Mouse (Mus musculus): Measurements from ENCODE around the gene Ccdc153. TPM values are rescaled to one million over a fixed set of nuclear protein-coding genes. Genes with fewer than 3 reads are reported as not detected.

The Ccdc153 gene
- total and polyA plus RNA-seq, 2 experiments from 2014 or later, result not detected

DNA sequence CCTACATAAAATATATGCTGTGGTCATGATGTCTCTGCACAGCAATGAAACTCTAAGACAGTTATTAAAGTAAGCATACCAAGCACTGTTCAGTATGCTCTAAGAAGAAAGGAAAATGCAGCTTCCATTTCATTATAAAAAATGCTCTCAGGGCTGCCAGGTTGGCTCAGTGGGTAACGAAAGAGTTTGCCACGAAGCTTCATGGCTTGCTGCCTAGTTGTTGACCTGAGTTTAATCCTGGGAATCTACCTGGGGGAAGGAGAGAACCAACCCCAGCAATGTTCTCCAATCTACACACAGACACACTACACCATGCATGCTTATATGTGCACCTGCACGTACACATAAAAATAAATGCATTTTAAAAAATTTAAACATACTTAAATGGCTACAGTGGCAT, 41.3 kb upstream of the Ccdc153 start:
- WGBS, result 89% methylated on average over 3 of the region's 3 CpGs
- Histone ChIP-seq H3K27ac (ENCODE audit: low read depth) (no peak overlapping the region), H3K9ac (replicated peaks; ENCODE audit: low read depth, low read length) (no peak overlapping the region), H3K4me1 (ENCODE audit: control insufficient read depth, insufficient read depth) (peaks cover 5% of the 10 kb centered on the region), H3K4me3 (ENCODE audit: low read depth, low read length) (no peak overlapping the region), H3K27me3 (ENCODE audit: control insufficient read depth, insufficient read depth, low read length) (no peaks in the 10 kb centered on the region), H3K9me3 (replicated peaks; ENCODE audit: control insufficient read depth, low read length) (no peaks in the 10 kb centered on the region), H3K4me2 (ENCODE audit: low read depth, low read length) (no peak overlapping the region), H3K36me3 (replicated peaks; ENCODE audit: control insufficient read depth, insufficient read depth, low read length) (peaks cover 46% of the 10 kb centered on the region)
- DNase-seq (ENCODE audit: low spot score), result no peak
- ATAC-seq (ENCODE audit: insufficient read depth, low read depth), result no peak
- no peak for TF ChIP-seq EP300 (IDR thresholded peaks at IDR 0.05; ENCODE audit: low read depth)
- no peak for TF ChIP-seq CTCF (IDR thresholded peaks at IDR 0.05; ENCODE audit: low read depth)

DNA sequence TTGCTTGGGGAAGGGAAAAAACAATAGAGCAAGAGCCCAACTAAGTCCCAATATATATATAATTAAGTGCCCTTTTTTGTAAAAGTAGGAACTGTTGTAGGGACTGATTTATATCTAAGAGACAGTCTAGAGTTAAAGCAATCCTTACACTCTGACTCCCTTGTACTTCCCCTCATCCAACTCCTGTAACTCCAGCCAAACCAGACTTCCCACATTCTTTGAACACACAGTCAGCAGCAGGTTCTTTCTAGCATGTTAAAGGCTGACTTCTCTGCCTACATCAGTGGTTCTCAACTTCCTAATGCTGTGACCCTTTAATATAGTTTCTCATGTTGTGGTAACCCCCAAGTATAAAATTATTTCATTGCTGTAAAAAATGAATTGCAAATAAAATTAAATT, 40.9 kb upstream of the Ccdc153 start:
- no peak for TF ChIP-seq CTCF (IDR thresholded peaks at IDR 0.05; ENCODE audit: low read depth)
- TF ChIP-seq EP300 (IDR thresholded peaks at IDR 0.05; ENCODE audit: low read depth), result no peak
- H3K9me3 ChIP-seq (replicated peaks; ENCODE audit: control insufficient read depth, low read length), result no peaks in the 10 kb centered on the region
- H3K36me3 ChIP-seq (replicated peaks; ENCODE audit: control insufficient read depth, insufficient read depth, low read length), result peaks cover 46% of the 10 kb centered on the region
- H3K4me1 ChIP-seq (ENCODE audit: control insufficient read depth, insufficient read depth), result 0 out of 2 replicates have a peak, but pooled peaks cover 1% of the 10 kb centered on the region
- H3K27ac ChIP-seq (ENCODE audit: low read depth), result no peak overlapping the region
- no peak overlapping the region for H3K4me2 ChIP-seq (ENCODE audit: low read depth, low read length)
- DNase-seq (ENCODE audit: low spot score) (no peak), ATAC-seq (ENCODE audit: insufficient read depth, low read depth) (no peak)
- H3K9ac ChIP-seq (replicated peaks; ENCODE audit: low read depth, low read length), result no peak overlapping the region
- no peaks in the 10 kb centered on the region for H3K27me3 ChIP-seq (ENCODE audit: control insufficient read depth, insufficient read depth, low read length)
- no peak overlapping the region for H3K4me3 ChIP-seq (ENCODE audit: low read depth, low read length)

DNA sequence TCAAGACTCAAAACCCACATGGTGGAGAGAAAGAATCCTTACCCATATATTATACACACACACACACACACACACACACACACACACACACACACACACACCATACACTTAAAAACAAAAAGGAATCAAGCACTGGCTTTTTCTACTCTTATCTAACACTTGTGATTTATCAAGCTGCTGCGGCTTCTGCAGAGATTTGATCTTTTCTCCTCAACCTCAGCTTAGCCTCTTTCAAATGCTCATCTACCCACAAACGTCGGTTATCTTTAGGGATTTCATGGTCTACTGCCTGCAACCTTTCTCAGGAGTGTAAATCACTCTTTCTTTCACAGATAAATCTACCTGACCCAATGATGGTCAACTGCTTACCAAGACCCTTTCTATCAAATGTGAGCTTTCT, 40.0 kb upstream of the Ccdc153 start:
- Histone ChIP-seq H3K4me2 (ENCODE audit: low read depth, low read length) (no peak overlapping the region), H3K36me3 (replicated peaks; ENCODE audit: control insufficient read depth, insufficient read depth, low read length) (peaks cover 42% of the 10 kb centered on the region), H3K27me3 (ENCODE audit: control insufficient read depth, insufficient read depth, low read length) (no peaks in the 10 kb centered on the region), H3K4me1 (ENCODE audit: control insufficient read depth, insufficient read depth) (no peaks in the 10 kb centered on the region), H3K9me3 (replicated peaks; ENCODE audit: control insufficient read depth, low read length) (no peaks in the 10 kb centered on the region), H3K9ac (replicated peaks; ENCODE audit: low read depth, low read length) (no peak overlapping the region), H3K4me3 (ENCODE audit: low read depth, low read length) (no peak overlapping the region), H3K27ac (ENCODE audit: low read depth) (no peak overlapping the region)
- no peak for TF ChIP-seq CTCF (IDR thresholded peaks at IDR 0.05; ENCODE audit: low read depth)
- no peak for TF ChIP-seq EP300 (IDR thresholded peaks at IDR 0.05; ENCODE audit: low read depth)
- 65% methylated on average over 3 of the region's 3 CpGs for WGBS
- ATAC-seq (ENCODE audit: insufficient read depth, low read depth) (no peak), DNase-seq (ENCODE audit: low spot score) (no peak)

DNA sequence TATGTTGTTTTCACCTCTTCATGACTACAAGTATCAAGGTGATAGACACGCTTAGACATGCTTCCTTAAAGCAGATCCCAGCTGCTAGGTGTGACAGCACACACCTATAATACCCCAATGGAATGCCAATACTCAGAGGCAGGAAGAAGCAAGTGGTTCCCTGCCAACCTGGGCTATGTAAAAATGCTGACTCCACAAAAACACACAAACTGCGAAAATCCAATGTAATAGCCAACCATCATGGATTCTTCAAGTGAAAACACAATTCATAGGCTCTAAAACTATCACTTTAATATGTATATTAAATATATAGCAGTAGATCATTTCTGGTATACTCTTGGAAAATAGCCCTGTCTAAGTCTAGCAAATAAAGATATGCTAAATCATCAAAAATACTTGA, 32.6 kb upstream of the Ccdc153 start:
- peaks cover 4% of the 10 kb centered on the region; the same call in 1 of the 2 replicates for H3K36me3 ChIP-seq (replicated peaks; ENCODE audit: control insufficient read depth, insufficient read depth, low read length)
- H3K9ac ChIP-seq (replicated peaks; ENCODE audit: low read depth, low read length), result no peak overlapping the region
- no peak for TF ChIP-seq EP300 (IDR thresholded peaks at IDR 0.05; ENCODE audit: low read depth)
- TF ChIP-seq CTCF (IDR thresholded peaks at IDR 0.05; ENCODE audit: low read depth), result no peak
- no peaks in the 10 kb centered on the region for H3K4me1 ChIP-seq (ENCODE audit: control insufficient read depth, insufficient read depth)
- ATAC-seq (ENCODE audit: insufficient read depth, low read depth) (no peak), DNase-seq (ENCODE audit: low spot score) (no peak)
- H3K27ac ChIP-seq (ENCODE audit: low read depth), result no peak overlapping the region
- no peaks in the 10 kb centered on the region for H3K9me3 ChIP-seq (replicated peaks; ENCODE audit: control insufficient read depth, low read length)
- no peaks in the 10 kb centered on the region for H3K27me3 ChIP-seq (ENCODE audit: control insufficient read depth, insufficient read depth, low read length)
- no peak overlapping the region for H3K4me2 ChIP-seq (ENCODE audit: low read depth, low read length)
- H3K4me3 ChIP-seq (ENCODE audit: low read depth, low read length), result no peak overlapping the region
- 89% methylated on average over 2 of the region's 2 CpGs for WGBS

DNA sequence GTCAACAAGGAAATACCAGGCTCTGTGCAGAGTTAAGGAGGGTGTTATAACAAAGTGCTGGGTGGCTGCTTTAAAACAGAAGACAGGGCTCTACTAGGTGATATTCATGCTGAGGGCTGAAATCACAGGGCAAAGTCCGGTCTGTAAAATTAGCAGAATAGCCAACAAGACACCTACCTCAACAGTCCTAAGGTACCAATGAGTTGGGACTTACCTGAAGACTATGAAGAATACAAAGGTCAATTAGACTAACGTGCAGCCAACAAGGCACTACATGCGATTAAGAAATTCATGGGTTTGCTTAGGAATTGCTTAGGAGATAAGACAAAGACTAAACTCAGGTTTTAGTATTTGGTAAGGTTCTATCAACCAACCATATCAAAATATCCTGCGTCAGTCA, 31.1 kb upstream of the Ccdc153 start:
- no peak overlapping the region for H3K9ac ChIP-seq (replicated peaks; ENCODE audit: low read depth, low read length)
- H3K9me3 ChIP-seq (replicated peaks; ENCODE audit: control insufficient read depth, low read length), result no peaks in the 10 kb centered on the region
- H3K27me3 ChIP-seq (ENCODE audit: control insufficient read depth, insufficient read depth, low read length), result no peaks in the 10 kb centered on the region
- peaks cover 4% of the 10 kb centered on the region; the same call in 1 of the 2 replicates for H3K36me3 ChIP-seq (replicated peaks; ENCODE audit: control insufficient read depth, insufficient read depth, low read length)
- DNase-seq (ENCODE audit: low spot score) (no peak), ATAC-seq (ENCODE audit: insufficient read depth, low read depth) (no peak)
- H3K4me2 ChIP-seq (ENCODE audit: low read depth, low read length), result no peak overlapping the region
- H3K4me3 ChIP-seq (ENCODE audit: low read depth, low read length), result no peak overlapping the region
- H3K4me1 ChIP-seq (ENCODE audit: control insufficient read depth, insufficient read depth), result no peaks in the 10 kb centered on the region
- 89% methylated on average over 4 of the region's 4 CpGs for WGBS
- TF ChIP-seq CTCF (IDR thresholded peaks at IDR 0.05; ENCODE audit: low read depth), result no peak
- no peak for TF ChIP-seq EP300 (IDR thresholded peaks at IDR 0.05; ENCODE audit: low read depth)
- H3K27ac ChIP-seq (ENCODE audit: low read depth), result no peak overlapping the region

DNA sequence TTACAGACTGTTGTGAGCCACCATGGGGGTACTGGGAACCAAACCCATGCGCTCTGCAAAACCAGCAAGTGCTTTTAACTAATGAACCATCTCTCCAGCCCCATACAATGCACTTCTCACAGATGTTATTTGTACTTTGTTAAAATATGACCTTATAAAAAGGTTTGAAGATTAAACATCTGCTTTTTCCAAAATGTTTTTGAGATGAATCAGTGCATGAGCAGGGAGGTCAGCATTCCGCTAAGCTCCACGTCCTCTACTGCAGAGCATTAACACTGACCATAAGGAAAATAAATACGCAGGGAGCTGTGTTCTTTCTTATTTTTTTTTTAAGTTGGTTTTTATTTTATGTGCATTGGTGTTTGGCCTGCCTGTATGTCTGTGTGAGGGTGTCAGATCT, 28.1 kb upstream of the Ccdc153 start:
- H3K4me3 ChIP-seq (ENCODE audit: low read depth, low read length), result no peak overlapping the region
- WGBS, result 87% methylated on average over 4 of the region's 4 CpGs
- TF ChIP-seq EP300 (IDR thresholded peaks at IDR 0.05; ENCODE audit: low read depth), result no peak
- no peak for TF ChIP-seq CTCF (IDR thresholded peaks at IDR 0.05; ENCODE audit: low read depth)
- H3K36me3 ChIP-seq (replicated peaks; ENCODE audit: control insufficient read depth, insufficient read depth, low read length), result peaks cover 4% of the 10 kb centered on the region; the same call in 1 of the 2 replicates
- no peaks in the 10 kb centered on the region for H3K4me1 ChIP-seq (ENCODE audit: control insufficient read depth, insufficient read depth)
- no peak overlapping the region for H3K9ac ChIP-seq (replicated peaks; ENCODE audit: low read depth, low read length)
- H3K9me3 ChIP-seq (replicated peaks; ENCODE audit: control insufficient read depth, low read length), result no peaks in the 10 kb centered on the region
- H3K4me2 ChIP-seq (ENCODE audit: low read depth, low read length), result no peak overlapping the region
- no peaks in the 10 kb centered on the region for H3K27me3 ChIP-seq (ENCODE audit: control insufficient read depth, insufficient read depth, low read length)
- DNase-seq (ENCODE audit: low spot score) (no peak), ATAC-seq (ENCODE audit: insufficient read depth, low read depth) (no peak)
- H3K27ac ChIP-seq (ENCODE audit: low read depth), result no peak overlapping the region
